Mouse (Mus musculus): ENCODE measurements at regions not wholly inside any gene's neighbourhood (a gene's known extent, or its start where the extent isn't known, plus 50 kb on each side); places are given as distances from the start of the nearest gene placed in this dataset.

GRCm38 (mm10) chr3:5685978-5686377 lies 64.6 kb upstream of the Gm8797 start:
- DNase-seq, result peak; percentile 21

- no peak for DNase-seq
These were observed 51.1 kb upstream of the Gm8797 start for GRCm38 (mm10) chr3:5699528-5699927.
